Mouse (Mus musculus) kidney, embryonic 15.5 days (tissue): Measurements from ENCODE around the gene Ppp1r12a. TPM values are rescaled to one million over a fixed set of nuclear protein-coding genes. Genes with fewer than 3 reads are reported as not detected.

ENCODE experiments used
- ATAC-seq: fragments of 200-750 bp; cut with Nextera tagmentation; replicated peaks from 2 replicates; pipeline ENCODE4 v1.8.0; 2017; ENCODE audit warnings: moderate TSS enrichment; ENCODE audit not compliant: low FRiP score
- H3K27ac ChIP-seq: fragments of 300-500 bp; sonication (generic); 2 replicates; pipeline ENCODE4 v1.5.1; 2015; ENCODE audit warnings: mild to moderate bottlenecking, inconsistent platforms
- H3K27me3 ChIP-seq: fragments of 300-500 bp; sonication (generic); 2 replicates; pipeline ENCODE4 v1.6.1; 2015; ENCODE audit warnings: inconsistent platforms
- H3K36me3 ChIP-seq: fragments of 300-500 bp; sonication (generic); 2 replicates; pipeline ENCODE4 v1.6.1; 2015; ENCODE audit warnings: inconsistent platforms
- H3K4me1 ChIP-seq: fragments of 300-500 bp; sonication (generic); 2 replicates; pipeline ENCODE4 v1.6.1; 2015; ENCODE audit warnings: inconsistent platforms
- H3K4me2 ChIP-seq: fragments of 300-500 bp; sonication (generic); 2 replicates; pipeline ENCODE4 v1.6.1; 2015; ENCODE audit warnings: moderate library complexity, mild to moderate bottlenecking, inconsistent platforms
- H3K4me3 ChIP-seq: fragments of 300-500 bp; sonication (generic); replicated peaks from 2 replicates; pipeline ENCODE4 v1.5.1; 2015; ENCODE audit warnings: mild to moderate bottlenecking, inconsistent platforms
- H3K9ac ChIP-seq: fragments of 300-500 bp; sonication (generic); 2 replicates; pipeline ENCODE4 v1.6.1; 2015; ENCODE audit warnings: mild to moderate bottlenecking, inconsistent platforms
- H3K9me3 ChIP-seq: fragments of 300-500 bp; sonication (generic); replicated peaks from 2 replicates; pipeline ENCODE4 v1.6.1; 2016; ENCODE audit warnings: inconsistent platforms
- WGBS: fragments of 180-500 bp; shearing (Covaris S2); methylation state at CpG from one replicate; pipeline ENCODE4 v1.1.7; 2015; ENCODE audit warnings: mixed read lengths; 5-methylcytosine and 5-hydroxymethylcytosine counted together
- polyA plus RNA-seq: library from polyadenylated mRNA; unstranded; fragments of >200 nt; fragmentation: Nextera tagmentation; extraction: Ambion mirVana; gene quantifications from 2 replicates; pipeline ENCODE4 v1.2.1, GENCODE M21; 2015

Gene Ppp1r12a
- polyA plus RNA-seq, 1 experiment from 2014 or later = 94.4 TPM

- H3K36me3 ChIP-seq = peaks cover 4% of the 10 kb centered on the region; the same call in 1 of the 2 replicates
- peak overlapping the region; percentile 99 for H3K27ac ChIP-seq
- peak overlapping the region; percentile 60 for H3K4me2 ChIP-seq
- peak overlapping the region; percentile 99 for H3K9ac ChIP-seq
- H3K4me1 ChIP-seq = peaks cover 25% of the 10 kb centered on the region
- peak overlapping the region; percentile 100 for H3K4me3 ChIP-seq
- no peaks in the 10 kb centered on the region for H3K9me3 ChIP-seq
- ATAC-seq = no peak
- H3K27me3 ChIP-seq = no peaks in the 10 kb centered on the region
- WGBS = 15% methylated on average over 3 of the region's 3 CpGs
Observed at GRCm38 (mm10) chr10:108163451-108163850, 1.5 kb downstream of the Ppp1r12a start.

GRCm38 (mm10) chr10:108167823-108168222 is 5.8 kb downstream of the Ppp1r12a start:
- no peaks in the 10 kb centered on the region for H3K27me3 ChIP-seq
- H3K4me2 ChIP-seq = no peak overlapping the region
- no peak overlapping the region for H3K9ac ChIP-seq
- H3K36me3 ChIP-seq = peaks cover 4% of the 10 kb centered on the region; the same call in 1 of the 2 replicates
- H3K9me3 ChIP-seq = no peaks in the 10 kb centered on the region
- no peak overlapping the region for H3K4me3 ChIP-seq
- peaks cover 28% of the 10 kb centered on the region for H3K4me1 ChIP-seq
- no peak overlapping the region for H3K27ac ChIP-seq
- 74% methylated on average over 5 of the region's 5 CpGs for WGBS
- ATAC-seq = no peak

DNA sequence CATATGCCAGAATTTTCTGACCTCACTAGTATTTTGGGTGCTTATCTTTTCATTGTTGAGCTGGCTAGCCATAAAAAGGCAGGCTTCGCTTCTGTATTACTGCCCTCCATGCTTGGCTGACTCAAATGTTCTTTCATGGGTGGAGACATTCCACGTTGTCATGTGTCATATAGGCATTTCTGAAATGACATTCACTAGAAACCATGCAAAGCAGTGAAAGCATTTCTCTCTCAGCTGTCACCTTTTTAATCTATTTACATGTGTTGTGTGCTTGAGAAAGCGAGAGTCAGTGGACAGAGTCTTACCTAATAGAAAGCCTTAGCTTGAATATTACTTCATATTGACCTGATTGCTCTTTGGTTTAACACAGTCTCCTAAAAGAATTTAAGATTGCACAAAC is 8.8 kb downstream of the Ppp1r12a start:
- no peaks in the 10 kb centered on the region for H3K9me3 ChIP-seq
- WGBS = 72% methylated on average over 3 of the region's 3 CpGs
- no peak for ATAC-seq
- no peak overlapping the region for H3K4me3 ChIP-seq
- peaks cover 4% of the 10 kb centered on the region; the same call in 1 of the 2 replicates for H3K36me3 ChIP-seq
- H3K9ac ChIP-seq = no peak overlapping the region
- no peak overlapping the region for H3K27ac ChIP-seq
- H3K4me1 ChIP-seq = peaks cover 12% of the 10 kb centered on the region
- H3K4me2 ChIP-seq = no peak overlapping the region
- H3K27me3 ChIP-seq = no peaks in the 10 kb centered on the region

- H3K4me2 ChIP-seq = no peak overlapping the region
- H3K27ac ChIP-seq = no peak overlapping the region
- H3K9me3 ChIP-seq = no peaks in the 10 kb centered on the region
- H3K9ac ChIP-seq = no peak overlapping the region
- no peaks in the 10 kb centered on the region for H3K27me3 ChIP-seq
- ATAC-seq = no peak
- H3K4me3 ChIP-seq = no peak overlapping the region
- peaks cover 9% of the 10 kb centered on the region for H3K4me1 ChIP-seq
- 88% methylated on average over 3 of the region's 3 CpGs for WGBS
- H3K36me3 ChIP-seq = peaks cover 4% of the 10 kb centered on the region; the same call in 1 of the 2 replicates
Observed at GRCm38 (mm10) chr10:108171637-108172036, 9.6 kb downstream of the Ppp1r12a start.

DNA sequence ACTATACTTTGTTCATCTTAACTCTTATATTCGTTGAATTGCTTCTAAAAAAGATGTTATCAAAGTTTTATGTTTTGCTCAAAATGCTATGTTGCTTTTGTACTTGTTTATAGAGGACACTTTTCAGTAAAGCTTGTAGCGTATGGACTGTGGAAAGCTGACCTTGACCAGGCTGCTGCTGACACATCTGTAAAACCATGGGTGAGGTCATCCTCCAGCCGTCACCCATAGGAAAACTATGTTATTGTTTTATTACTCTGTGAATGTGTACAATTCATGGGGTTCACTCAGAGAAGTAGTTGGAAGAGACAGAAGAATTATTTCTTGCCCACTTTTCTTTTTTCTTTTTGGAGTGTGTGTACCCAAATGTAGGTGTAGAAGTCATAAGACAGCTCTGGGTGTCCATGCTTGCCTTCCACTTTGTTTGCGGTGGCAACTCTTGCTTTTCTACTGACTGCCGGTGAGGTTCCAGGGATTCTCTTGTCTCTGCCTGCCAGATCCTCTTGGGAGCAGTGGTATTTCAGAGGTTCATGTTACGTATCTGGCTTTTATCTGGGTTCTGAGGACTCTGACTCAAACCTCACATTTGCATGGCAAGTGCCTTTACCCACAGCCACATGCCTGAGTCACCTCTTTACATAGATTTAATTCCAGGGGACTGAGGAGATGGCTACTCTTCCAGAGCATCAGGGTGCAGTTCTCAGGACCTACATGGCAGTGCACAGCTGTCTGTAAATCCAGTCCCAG is 11.0 kb downstream of the Ppp1r12a start:
- no peaks in the 10 kb centered on the region for H3K27me3 ChIP-seq
- no peaks in the 10 kb centered on the region for H3K9me3 ChIP-seq
- peaks cover 7% of the 10 kb centered on the region; the same call in 1 of the 2 replicates for H3K4me1 ChIP-seq
- no peak overlapping the region for H3K4me2 ChIP-seq
- H3K9ac ChIP-seq = no peak overlapping the region
- H3K36me3 ChIP-seq = peaks cover 4% of the 10 kb centered on the region; the same call in 1 of the 2 replicates
- no peak overlapping the region for H3K27ac ChIP-seq
- ATAC-seq = no peak
- 66% methylated on average over 6 of the region's 6 CpGs for WGBS
- H3K4me3 ChIP-seq = no peak overlapping the region

DNA sequence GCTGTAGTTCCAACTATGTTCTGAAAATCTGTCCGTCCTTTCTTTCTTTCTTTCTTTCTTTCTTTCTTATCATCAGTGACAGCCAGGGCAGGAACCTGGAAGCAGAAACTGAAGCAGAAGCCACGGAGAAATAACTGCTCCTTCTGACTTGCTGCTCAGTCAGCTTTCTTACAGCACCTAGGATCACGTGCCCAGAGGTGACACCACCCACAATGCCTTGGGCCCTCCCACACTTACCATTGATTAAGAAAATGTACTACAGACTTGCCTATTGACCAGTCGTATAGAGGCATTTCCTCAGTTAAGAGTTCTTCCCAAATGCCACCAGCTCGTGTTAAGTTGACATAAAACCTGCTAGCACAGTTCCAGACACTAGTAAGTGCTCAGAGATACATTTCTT is 12.1 kb downstream of the Ppp1r12a start:
- Histone ChIP-seq H3K36me3 (no peaks in the 10 kb centered on the region), H3K4me1 (peaks cover 7% of the 10 kb centered on the region; the same call in 1 of the 2 replicates), H3K27ac (no peak overlapping the region), H3K4me3 (no peak overlapping the region), H3K27me3 (no peaks in the 10 kb centered on the region), H3K4me2 (no peak overlapping the region), H3K9me3 (no peaks in the 10 kb centered on the region), H3K9ac (no peak overlapping the region)
- 83% methylated on average over 5 of the region's 5 CpGs for WGBS
- ATAC-seq = no peak

GRCm38 (mm10) chr10:108175885-108176284 is 13.9 kb downstream of the Ppp1r12a start:
- ATAC-seq = no peak
- Histone ChIP-seq H3K27ac (no peak overlapping the region), H3K27me3 (no peaks in the 10 kb centered on the region), H3K4me3 (no peak overlapping the region), H3K36me3 (no peaks in the 10 kb centered on the region), H3K4me1 (peaks cover 5% of the 10 kb centered on the region; the same call in 1 of the 2 replicates), H3K9me3 (no peaks in the 10 kb centered on the region), H3K4me2 (no peak overlapping the region), H3K9ac (no peak overlapping the region)
- WGBS = 81% methylated on average over 2 of the region's 2 CpGs

DNA sequence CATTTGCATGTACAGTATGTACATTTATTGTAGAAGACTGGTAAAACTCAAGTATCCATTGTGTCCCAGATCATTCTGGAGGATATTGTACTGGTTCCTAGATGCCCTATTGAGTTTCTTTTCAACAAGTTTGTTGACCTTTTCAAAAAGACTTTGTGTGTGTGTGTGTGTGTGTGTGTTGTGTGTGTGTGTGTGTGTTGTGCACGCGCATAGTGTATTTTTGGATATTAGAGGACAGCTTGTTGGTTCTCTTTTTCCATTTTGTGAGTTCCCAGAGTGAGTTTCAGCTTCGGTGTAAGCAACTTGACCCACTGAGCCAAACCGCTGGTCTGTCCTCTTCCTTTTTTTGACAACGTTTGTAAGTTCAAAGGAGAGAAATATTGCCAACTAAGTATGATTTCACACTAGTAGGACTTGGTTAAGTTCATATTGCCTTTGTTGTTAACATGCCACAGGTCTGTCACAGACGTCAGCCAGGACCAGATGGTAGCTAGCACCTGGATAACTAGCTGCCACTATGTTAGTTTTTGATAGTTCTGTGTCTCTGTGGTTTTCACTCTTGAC is 16.4 kb downstream of the Ppp1r12a start:
- ATAC-seq = no peak
- H3K4me2 ChIP-seq = no peak overlapping the region
- WGBS = 87% methylated on average over 6 of the region's 6 CpGs

DNA sequence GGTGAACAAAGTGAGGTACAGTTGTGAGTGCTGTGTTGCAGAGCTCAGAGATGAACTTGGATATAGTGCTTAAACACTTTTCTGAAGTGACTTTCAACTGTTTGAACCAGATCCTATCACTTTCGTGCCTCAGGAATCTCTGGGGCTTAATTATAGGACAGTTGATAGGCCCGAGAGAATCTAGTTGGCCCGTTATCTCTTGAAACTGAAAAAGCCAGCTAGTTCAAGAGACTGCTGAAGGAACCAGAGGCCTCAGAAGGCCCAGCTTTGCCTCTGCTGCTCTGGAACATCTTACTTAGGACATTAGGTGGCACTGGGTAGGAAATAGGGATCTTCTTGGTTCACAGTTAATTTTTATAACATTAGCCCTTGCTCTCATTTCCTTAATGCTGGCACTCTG is 17.4 kb downstream of the Ppp1r12a start:
- H3K27ac ChIP-seq = no peak overlapping the region
- no peak for ATAC-seq
- no peaks in the 10 kb centered on the region for H3K36me3 ChIP-seq
- H3K9ac ChIP-seq = no peak overlapping the region
- H3K4me1 ChIP-seq = 0 out of 2 replicates have a peak, but pooled peaks cover 2% of the 10 kb centered on the region
- H3K4me3 ChIP-seq = no peak overlapping the region
- no peak overlapping the region for H3K4me2 ChIP-seq
- H3K27me3 ChIP-seq = no peaks in the 10 kb centered on the region
- 64% methylated on average over 3 of the region's 3 CpGs for WGBS
- no peaks in the 10 kb centered on the region for H3K9me3 ChIP-seq

More for the DNA sequence above, 16.4 kb downstream of the Ppp1r12a start:
- Histone ChIP-seq H3K27me3 (no peaks in the 10 kb centered on the region), H3K27ac (no peak overlapping the region), H3K36me3 (no peaks in the 10 kb centered on the region), H3K9me3 (no peaks in the 10 kb centered on the region), H3K4me1 (0 out of 2 replicates have a peak, but pooled peaks cover 2% of the 10 kb centered on the region), H3K4me3 (no peak overlapping the region), H3K9ac (no peak overlapping the region)

- ATAC-seq = no peak
- Histone ChIP-seq H3K27me3 (no peaks in the 10 kb centered on the region), H3K9me3 (no peaks in the 10 kb centered on the region), H3K27ac (no peak overlapping the region), H3K36me3 (no peaks in the 10 kb centered on the region), H3K4me3 (no peak overlapping the region), H3K9ac (no peak overlapping the region), H3K4me2 (no peak overlapping the region), H3K4me1 (0 out of 2 replicates have a peak, but pooled peaks cover 6% of the 10 kb centered on the region)
- 82% methylated on average over 2 of the region's 2 CpGs for WGBS
Observed at GRCm38 (mm10) chr10:108180313-108180712, 18.3 kb downstream of the Ppp1r12a start.

DNA sequence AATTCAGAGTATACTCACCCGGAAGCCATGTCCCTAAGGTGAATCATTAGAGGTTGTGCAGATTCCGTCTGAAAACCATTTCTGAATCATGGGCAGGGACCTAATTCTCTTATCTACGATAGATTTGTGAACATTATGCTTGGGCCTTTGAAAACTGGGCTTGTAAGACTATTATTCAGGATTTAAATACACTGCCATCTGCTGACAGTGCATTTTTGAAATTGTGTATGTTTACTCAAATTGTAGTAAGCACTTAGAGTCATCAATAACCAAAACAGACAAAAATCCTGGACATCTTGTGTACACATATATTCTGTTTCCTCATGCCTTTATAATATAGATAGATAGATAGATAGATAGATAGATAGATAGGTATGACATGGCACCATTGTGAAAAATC is 19.9 kb downstream of the Ppp1r12a start:
- Histone ChIP-seq H3K4me3 (no peak overlapping the region), H3K9me3 (no peaks in the 10 kb centered on the region), H3K36me3 (no peaks in the 10 kb centered on the region), H3K27me3 (no peaks in the 10 kb centered on the region), H3K9ac (no peak overlapping the region), H3K4me1 (0 out of 2 replicates have a peak, but pooled peaks cover 6% of the 10 kb centered on the region), H3K27ac (no peak overlapping the region), H3K4me2 (no peak overlapping the region)
- WGBS = 87% methylated on average over 3 of the region's 3 CpGs
- no peak for ATAC-seq

- Histone ChIP-seq H3K27me3 (no peaks in the 10 kb centered on the region), H3K9me3 (no peaks in the 10 kb centered on the region), H3K27ac (no peak overlapping the region), H3K4me1 (0 out of 2 replicates have a peak, but pooled peaks cover 6% of the 10 kb centered on the region), H3K4me2 (no peak overlapping the region), H3K9ac (no peak overlapping the region), H3K4me3 (no peak overlapping the region), H3K36me3 (no peaks in the 10 kb centered on the region)
- ATAC-seq = no peak
- WGBS = 86% methylated on average over 4 of the region's 4 CpGs
Observed at GRCm38 (mm10) chr10:108182386-108182785, 20.4 kb downstream of the Ppp1r12a start.
